In genomic region chr17:11127217-11127616, GRCm38 (mm10) we compare ENCODE assay signal across 11 mouse cellular contexts.
"Had no signal": no experiment of that assay in that cellular context is flagged by ENCODE, and none has a peak within 500 bp of the region (broad histone marks: within the 10 kb centered on the region; RNA-seq: fewer than 3 reads in every experiment).

No protein-coding gene starts in this region.

- H3K4me2 ChIP-seq: limb, embryonic 15.5 days; liver, embryonic 12.5 days; lung, embryonic 14.5 days; midbrain, embryonic 15.5 days; neural tube, embryonic 13.5 days had no signal

- H3K27me3 ChIP-seq: limb, embryonic 15.5 days; liver, embryonic 12.5 days; midbrain, embryonic 15.5 days; neural tube, embryonic 13.5 days had no signal

- H3K9ac ChIP-seq: limb, embryonic 15.5 days; liver, embryonic 12.5 days; lung, embryonic 14.5 days; midbrain, embryonic 15.5 days; neural tube, embryonic 13.5 days had no signal

- ATAC-seq: liver, embryonic 12.5 days; midbrain, embryonic 15.5 days had no signal

- H3K36me3 ChIP-seq: limb, embryonic 15.5 days; liver, embryonic 12.5 days; midbrain, embryonic 10.5 days; midbrain, embryonic 15.5 days; neural tube, embryonic 13.5 days had no signal

- H3K4me1 ChIP-seq: limb, embryonic 15.5 days; liver, embryonic 12.5 days; midbrain, embryonic 15.5 days had no signal

- H3K27ac ChIP-seq: limb, embryonic 15.5 days; liver, embryonic 12.5 days; midbrain, embryonic 10.5 days; midbrain, embryonic 15.5 days; neural tube, embryonic 13.5 days had no signal

- DNase-seq: kidney, postnatal 14 days; lung, embryonic 14.5 days; lung, postnatal 10 days; lung, postnatal 4 days; thymus, adult 18-20 months; thymus, postnatal 25 days had no signal

- H3K4me3 ChIP-seq: limb, embryonic 15.5 days; liver, embryonic 12.5 days; midbrain, embryonic 10.5 days; midbrain, embryonic 15.5 days; neural tube, embryonic 13.5 days had no signal

- H3K9me3 ChIP-seq: limb, embryonic 15.5 days; liver, embryonic 12.5 days; midbrain, embryonic 10.5 days; midbrain, embryonic 15.5 days; neural tube, embryonic 13.5 days had no signal
